Mouse (Mus musculus) adrenal gland, adult 10 weeks (tissue): ENCODE measurements around the gene Sspo. TPM values are rescaled to one million over a fixed set of nuclear protein-coding genes. Genes with fewer than 3 reads are reported as not detected.

Source experiments
- polyA plus RNA-seq: library from polyadenylated mRNA; stranded (reverse); fragments of 350-450 nt; fragmentation: Illumina TruSeq; extraction: RNeasy Lipid Tissue Mini Kit (QIAGEN cat#74804); gene quantifications from one replicate; pipeline ENCODE4 v1.2.3, GENCODE M21; 2014; ENCODE audit warnings: low read depth, low replicate concordance

The Sspo gene
- not detected for polyA plus RNA-seq

DNA sequence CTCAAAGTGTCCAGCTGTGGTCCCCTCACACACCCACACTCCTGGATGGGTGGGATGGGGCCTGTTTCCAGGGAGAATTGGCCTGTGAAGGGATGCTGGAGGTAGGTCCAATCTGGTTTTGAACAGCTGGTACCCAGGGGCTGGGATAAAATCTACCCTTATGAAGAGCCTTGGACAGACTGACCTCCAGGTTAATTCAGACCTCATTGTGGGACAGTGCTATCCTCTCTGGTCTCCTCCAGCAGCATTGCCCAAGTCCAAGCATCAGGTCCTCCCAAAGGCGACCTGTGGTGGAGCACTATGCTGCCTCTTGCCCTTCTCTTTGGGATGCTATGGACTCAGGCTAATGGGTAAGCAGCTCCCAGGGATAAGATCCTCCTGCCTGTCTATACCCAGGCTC lies at the start of gene Sspo:
TSS of gene Sspo (plus strand) at position 301 of the 400 bp plus-strand sequence.

GRCm38 (mm10) chr6:48445181-48446101 lies 2.6 kb upstream of the Sspo start, which contains the start of gene Zfp467:
TSS of gene Zfp467 (minus strand) at chr6:48445825.

GRCm38 (mm10) chr6:48537105-48537954 lies 89.3 kb downstream of the Sspo start, which contains the start of gene Atp6v0e2:
TSS of gene Atp6v0e2 (plus strand) at chr6:48537615.

Other genes starting within 250 kb of the Sspo start
- 9.7 TPM for gene Krba1, start 52.6 kb upstream of the Sspo start, polyA plus RNA-seq
- 14.9 TPM for gene Zfp467, start 2.4 kb upstream of the Sspo start, polyA plus RNA-seq
- 55.5 TPM for gene Atp6v0e2, start 89.4 kb downstream of the Sspo start, polyA plus RNA-seq
- 8.5 TPM for gene Lrrc61, start 106.6 kb downstream of the Sspo start, polyA plus RNA-seq
- 7.2 TPM for gene Rarres2, start 124.6 kb downstream of the Sspo start, polyA plus RNA-seq
- gene Gm45021, start 141.4 kb downstream of the Sspo start, polyA plus RNA-seq: not detected
- gene Repin1, start 145.7 kb downstream of the Sspo start, polyA plus RNA-seq: 12.8 TPM
- not detected for gene Gm44965, start 145.7 kb downstream of the Sspo start, polyA plus RNA-seq
- gene Zfp775, start 153.8 kb downstream of the Sspo start, polyA plus RNA-seq: 0.12 TPM
- 0.35 TPM for gene AI854703, start 178.5 kb downstream of the Sspo start, polyA plus RNA-seq
- 33.4 TPM for gene Gimap8, start 199.0 kb downstream of the Sspo start, polyA plus RNA-seq
- gene Gimap9, start 227.9 kb downstream of the Sspo start, polyA plus RNA-seq: 18.7 TPM
- 218 TPM for gene Gimap4, start 236.3 kb downstream of the Sspo start, polyA plus RNA-seq